Comparison of ENCODE assay signal across 11 mouse cellular contexts in the genomic region with DNA sequence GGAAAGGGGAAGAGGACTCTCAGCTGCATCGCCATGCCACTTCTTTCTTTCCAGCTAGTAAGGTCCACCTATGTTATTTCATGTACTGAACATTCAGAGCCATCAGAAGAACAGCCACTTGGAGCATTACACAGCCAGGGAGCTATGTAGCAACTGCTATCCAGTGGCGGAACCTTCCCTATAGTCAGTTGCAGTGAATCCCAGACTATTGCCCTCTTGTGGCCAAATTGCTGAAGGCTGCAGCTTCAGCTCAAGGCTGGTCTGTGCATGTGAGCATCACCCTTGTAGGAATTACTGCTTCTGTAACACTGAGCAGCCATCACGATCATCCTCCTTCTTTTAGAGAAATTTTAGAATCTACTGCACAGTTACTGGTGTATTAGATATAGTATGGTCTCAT.
A peak's percentile ranks its signal among the peaks of the same experiment; 100 is the strongest.
DNase-seq lines count a peak whose midpoint lies in the region; ATAC-seq and TF ChIP-seq lines count a peak whose summit lies in the region.
"Had no signal": no experiment of that assay in that cellular context is flagged by ENCODE, and none has a peak within 500 bp of the region (broad histone marks: within the 10 kb centered on the region; RNA-seq: fewer than 3 reads in every experiment).

No protein-coding gene starts in this region.

- H3K9me3 ChIP-seq in liver, embryonic 12.5 days (replicated peaks): no peaks in the 10 kb centered on the region
- no peaks in the 10 kb centered on the region for H3K9me3 ChIP-seq in embryonic facial prominence, embryonic 10.5 days
- no peaks in the 10 kb centered on the region for H3K9me3 ChIP-seq in lung, embryonic 14.5 days (ENCODE audit: low read depth, low read length)
- H3K9me3 ChIP-seq: heart, embryonic 15.5 days; neural tube, embryonic 13.5 days had no signal

- no peak overlapping the region for H3K9ac ChIP-seq in liver, embryonic 12.5 days
- no peak overlapping the region for H3K9ac ChIP-seq in lung, embryonic 14.5 days
- H3K9ac ChIP-seq: heart, embryonic 15.5 days; neural tube, embryonic 13.5 days had no signal

- no peak for ATAC-seq in liver, embryonic 12.5 days
- no peak for ATAC-seq in lung, embryonic 14.5 days (ENCODE audit: insufficient read depth)

- no peak overlapping the region for H3K4me2 ChIP-seq in liver, embryonic 12.5 days
- H3K4me2 ChIP-seq in lung, embryonic 14.5 days: no peak overlapping the region
- H3K4me2 ChIP-seq: heart, embryonic 15.5 days; neural tube, embryonic 13.5 days had no signal

- TF ChIP-seq CTCF in lung, embryonic 14.5 days (IDR thresholded peaks at IDR 0.05; ENCODE audit: low read depth): peak; percentile 66

- no peak overlapping the region for H3K27ac ChIP-seq in liver, embryonic 12.5 days
- no peak overlapping the region for H3K27ac ChIP-seq in embryonic facial prominence, embryonic 10.5 days (replicated peaks)
- no peak overlapping the region for H3K27ac ChIP-seq in lung, embryonic 14.5 days (ENCODE audit: low read depth)
- H3K27ac ChIP-seq: heart, embryonic 15.5 days; neural tube, embryonic 13.5 days had no signal

- H3K4me3 ChIP-seq in liver, embryonic 12.5 days: no peak overlapping the region
- H3K4me3 ChIP-seq in embryonic facial prominence, embryonic 10.5 days: no peak overlapping the region
- no peak overlapping the region for H3K4me3 ChIP-seq in lung, embryonic 14.5 days (ENCODE audit: low read depth, low read length)
- H3K4me3 ChIP-seq: heart, embryonic 15.5 days; neural tube, embryonic 13.5 days had no signal

- H3K36me3 ChIP-seq in liver, embryonic 12.5 days: no peaks in the 10 kb centered on the region
- H3K36me3 ChIP-seq in embryonic facial prominence, embryonic 10.5 days (replicated peaks): no peaks in the 10 kb centered on the region
- H3K36me3 ChIP-seq in lung, embryonic 14.5 days (ENCODE audit: insufficient read depth): no peaks in the 10 kb centered on the region
- H3K36me3 ChIP-seq: G1E; heart, embryonic 15.5 days; neural tube, embryonic 13.5 days had no signal

- 46% methylated on average over 3 of the region's 3 CpGs for WGBS in liver, embryonic 12.5 days (ENCODE audit: insufficient replicate concordance)
- 70% methylated on average over 3 of the region's 3 CpGs for WGBS in embryonic facial prominence, embryonic 10.5 days
- WGBS in lung, embryonic 14.5 days: 70% methylated on average over 3 of the region's 3 CpGs

- no peaks in the 10 kb centered on the region for H3K4me1 ChIP-seq in liver, embryonic 12.5 days
- no peaks in the 10 kb centered on the region for H3K4me1 ChIP-seq in embryonic facial prominence, embryonic 10.5 days
- no peaks in the 10 kb centered on the region for H3K4me1 ChIP-seq in lung, embryonic 14.5 days (ENCODE audit: insufficient read depth)
- H3K4me1 ChIP-seq: neural tube, embryonic 13.5 days had no signal

- DNase-seq in cerebellum, postnatal 25 days: peak; percentile 22 to 57
- no peak for DNase-seq in cerebellum, adult 9-11 months
- peak; percentile 12 for DNase-seq in liver
- peak; percentile 28 for DNase-seq in embryonic facial prominence, embryonic 10.5 days (ENCODE audit: low spot score)
- peak; percentile 70 for DNase-seq in lung, embryonic 14.5 days
- peak; percentile 30 for DNase-seq in retina, postnatal 7 days (ENCODE audit: low read depth, low spot score)
- no peak for DNase-seq in spleen, adult 18-20 months

- H3K27me3 ChIP-seq in liver, embryonic 12.5 days (replicated peaks): no peaks in the 10 kb centered on the region
- no peaks in the 10 kb centered on the region for H3K27me3 ChIP-seq in embryonic facial prominence, embryonic 10.5 days (replicated peaks; ENCODE audit: low read depth, poor library complexity, severe bottlenecking)
- H3K27me3 ChIP-seq in lung, embryonic 14.5 days (ENCODE audit: insufficient read depth, low read length): no peaks in the 10 kb centered on the region
- H3K27me3 ChIP-seq: heart, embryonic 15.5 days; neural tube, embryonic 13.5 days had no signal

Comparison
In these comparisons a context has a peak if more than half of its experiments do, and no peak if none do; other contexts are left out.
1. DNase-seq: peak in cerebellum, postnatal 25 days (2 of 2), liver (single experiment), embryonic facial prominence, embryonic 10.5 days (single experiment), lung, embryonic 14.5 days (single experiment) and retina, postnatal 7 days (single experiment); none in cerebellum, adult 9-11 months (single experiment) and spleen, adult 18-20 months (0 of 2).